Mouse (Mus musculus): Measurements from ENCODE around the gene Gm11172.

- TF ChIP-seq CTCF (IDR thresholded peaks at IDR 0.05; ENCODE audit: insufficient read depth, low read length) (no peak), POLR2A (IDR thresholded peaks at IDR 0.05; ENCODE audit: borderline replicate concordance, extremely low read depth, low read depth, low read length) (no peak)
Measured at GRCm38 (mm10) chr16:10834542-10834910, 21.8 kb downstream of the Gm11172 start.
